Mouse (Mus musculus) erythroblast, embryonic 14.5 days (primary cell): ENCODE data around the gene 1700024P04Rik.

Source experiments
- GATA1 ChIP-seq: IDR thresholded peaks from 2 replicates; pipeline ENCODE4 v1.6.1; 2012; ENCODE audit warnings: low read length, inconsistent platforms, mixed read lengths
- TAL1 ChIP-seq: IDR thresholded peaks from 3 replicates; pipeline ENCODE4 v1.6.1; 2012; ENCODE audit warnings: low read length, inconsistent platforms, mixed read lengths

GRCm38 (mm10) chr13:98937108-98937507 is 47.3 kb downstream of the 1700024P04Rik start:
- no peak for TF ChIP-seq TAL1
- TF ChIP-seq GATA1 = no peak
